Mouse (Mus musculus): ENCODE data around the gene Cda.

Gene Cda

GRCm38 (mm10) chr4:138325466-138326076 is 42.2 kb downstream of the Cda start:
- peak overlapping the region; percentile 97 for H3K4me3 ChIP-seq (replicated peaks; ENCODE audit: low read length)
- no peaks in the 10 kb centered on the region for H3K36me3 ChIP-seq (ENCODE audit: insufficient read depth, low read length)
- TF ChIP-seq CTCF (conservative IDR thresholded peaks at IDR 0.05; ENCODE audit: low read length), result no peak
- peaks cover 33% of the 10 kb centered on the region for H3K9me3 ChIP-seq (ENCODE audit: low read length)
- no peaks in the 10 kb centered on the region for H3K27me3 ChIP-seq (ENCODE audit: insufficient read depth, low read length)
- peaks cover 45% of the 10 kb centered on the region for H3K4me1 ChIP-seq (replicated peaks; ENCODE audit: low read depth, low read length)

DNA sequence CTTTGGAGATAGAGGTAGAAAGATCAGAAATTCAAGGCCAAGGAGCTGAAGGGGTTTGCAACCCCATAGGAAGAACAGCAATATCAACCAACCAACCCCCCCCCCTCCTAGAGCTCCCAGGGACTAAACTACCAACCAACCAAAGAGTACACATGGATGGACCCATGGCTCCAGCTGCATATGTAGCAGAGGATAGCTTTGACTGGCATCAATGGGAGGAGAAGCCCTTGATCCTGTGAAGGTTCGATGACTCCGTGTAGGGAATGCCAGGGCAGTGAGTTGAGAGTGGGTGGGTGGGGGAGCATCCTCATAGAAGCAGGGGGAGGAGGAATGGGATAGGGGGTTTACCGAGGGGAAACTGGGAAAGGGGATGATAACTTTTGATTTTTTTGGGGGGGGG is 43.3 kb downstream of the Cda start:
- H3K4me1 ChIP-seq (replicated peaks; ENCODE audit: low read depth, low read length), result peaks cover 43% of the 10 kb centered on the region
- H3K4me3 ChIP-seq (replicated peaks; ENCODE audit: low read length), result no peak overlapping the region
- H3K9me3 ChIP-seq (ENCODE audit: low read length), result peaks cover 29% of the 10 kb centered on the region
- no peaks in the 10 kb centered on the region for H3K27me3 ChIP-seq (ENCODE audit: insufficient read depth, low read length)
- TF ChIP-seq NANOG (IDR thresholded peaks at IDR 0.05; ENCODE audit: borderline replicate concordance, low read length) (no peak), CTCF (conservative IDR thresholded peaks at IDR 0.05; ENCODE audit: low read length) (no peak), POU5F1 (IDR thresholded peaks at IDR 0.05; ENCODE audit: borderline replicate concordance, low read length) (no peak)
- H3K36me3 ChIP-seq (ENCODE audit: insufficient read depth, low read length), result no peaks in the 10 kb centered on the region

- no peak for TF ChIP-seq CTCF (conservative IDR thresholded peaks at IDR 0.05; ENCODE audit: low read length)
- TF ChIP-seq NANOG (IDR thresholded peaks at IDR 0.05; ENCODE audit: borderline replicate concordance, low read length), result no peak
- TF ChIP-seq POU5F1 (IDR thresholded peaks at IDR 0.05; ENCODE audit: borderline replicate concordance, low read length), result no peak
- Histone ChIP-seq H3K27me3 (ENCODE audit: insufficient read depth, low read length) (no peaks in the 10 kb centered on the region), H3K9me3 (ENCODE audit: low read length) (peaks cover 22% of the 10 kb centered on the region), H3K4me3 (replicated peaks; ENCODE audit: low read length) (0 out of 2 replicates have a peak overlapping the region, but pooled peaks have one; percentile 1), H3K4me1 (replicated peaks; ENCODE audit: low read depth, low read length) (peaks cover 48% of the 10 kb centered on the region), H3K36me3 (ENCODE audit: insufficient read depth, low read length) (no peaks in the 10 kb centered on the region)
These were observed 44.0 kb downstream of the Cda start for GRCm38 (mm10) chr4:138323753-138324152.

GRCm38 (mm10) chr4:138322692-138323091 is 45.1 kb downstream of the Cda start:
- TF ChIP-seq NANOG (IDR thresholded peaks at IDR 0.05; ENCODE audit: borderline replicate concordance, low read length) (no peak), POU5F1 (IDR thresholded peaks at IDR 0.05; ENCODE audit: borderline replicate concordance, low read length) (no peak), CTCF (conservative IDR thresholded peaks at IDR 0.05; ENCODE audit: low read length) (no peak)
- no peaks in the 10 kb centered on the region for H3K36me3 ChIP-seq (ENCODE audit: insufficient read depth, low read length)
- no peak overlapping the region for H3K4me3 ChIP-seq (replicated peaks; ENCODE audit: low read length)

DNA sequence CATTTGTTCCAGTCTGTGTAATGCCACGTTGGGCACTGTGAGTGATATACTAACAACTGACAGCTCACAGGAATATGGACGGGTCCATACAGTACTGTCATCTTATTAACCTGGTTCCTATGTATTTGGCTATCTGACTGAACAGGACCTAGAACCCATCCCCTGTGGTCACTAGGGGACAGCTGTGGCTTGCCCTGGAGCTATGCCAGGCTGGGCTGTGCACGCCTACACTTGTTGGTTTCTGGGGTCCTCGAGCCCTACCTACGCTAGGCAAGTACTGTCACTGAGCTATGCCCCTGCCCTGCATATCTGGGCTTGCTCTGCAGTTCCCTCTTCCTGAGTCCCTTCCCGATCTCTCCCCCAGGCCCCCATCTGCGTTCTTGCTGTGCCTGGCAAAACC is 46.3 kb downstream of the Cda start:
- peaks cover 2% of the 10 kb centered on the region for H3K9me3 ChIP-seq (ENCODE audit: low read length)
- H3K36me3 ChIP-seq (ENCODE audit: insufficient read depth, low read length), result no peaks in the 10 kb centered on the region
- no peak for TF ChIP-seq POU5F1 (IDR thresholded peaks at IDR 0.05; ENCODE audit: borderline replicate concordance, low read length)
- TF ChIP-seq CTCF (conservative IDR thresholded peaks at IDR 0.05; ENCODE audit: low read length), result no peak
- no peak for TF ChIP-seq NANOG (IDR thresholded peaks at IDR 0.05; ENCODE audit: borderline replicate concordance, low read length)
- H3K27me3 ChIP-seq (ENCODE audit: insufficient read depth, low read length), result no peaks in the 10 kb centered on the region
- H3K4me1 ChIP-seq (replicated peaks; ENCODE audit: low read depth, low read length), result peaks cover 65% of the 10 kb centered on the region
- no peak overlapping the region for H3K4me3 ChIP-seq (replicated peaks; ENCODE audit: low read length)

More at GRCm38 (mm10) chr4:138322692-138323091, 45.1 kb downstream of the Cda start:
- peaks cover 12% of the 10 kb centered on the region for H3K9me3 ChIP-seq (ENCODE audit: low read length)
- H3K4me1 ChIP-seq (replicated peaks; ENCODE audit: low read depth, low read length), result peaks cover 58% of the 10 kb centered on the region
- H3K27me3 ChIP-seq (ENCODE audit: insufficient read depth, low read length), result no peaks in the 10 kb centered on the region

DNA sequence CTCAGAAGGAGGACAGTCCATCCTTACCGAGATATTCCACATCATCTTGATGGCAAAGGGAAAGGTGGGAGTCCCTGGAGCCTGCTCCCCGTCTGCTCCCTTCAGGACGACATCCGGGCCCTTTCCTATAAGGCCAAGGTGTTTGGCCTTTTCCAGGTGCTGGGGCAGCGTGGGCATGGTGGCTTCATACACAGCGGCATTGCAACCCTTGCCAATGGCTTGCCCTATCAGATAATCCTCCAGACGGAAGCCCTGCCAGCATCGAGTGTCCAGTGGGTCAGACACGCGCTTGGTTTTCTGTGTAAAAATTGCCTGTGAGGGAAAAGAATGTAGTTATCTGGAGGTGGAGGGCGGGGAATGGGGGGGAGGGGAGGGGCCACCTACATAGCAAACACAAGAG is 47.1 kb downstream of the Cda start:
- no peaks in the 10 kb centered on the region for H3K9me3 ChIP-seq (ENCODE audit: low read length)
- no peaks in the 10 kb centered on the region for H3K36me3 ChIP-seq (ENCODE audit: insufficient read depth, low read length)
- peaks cover 66% of the 10 kb centered on the region for H3K4me1 ChIP-seq (replicated peaks; ENCODE audit: low read depth, low read length)
- no peaks in the 10 kb centered on the region for H3K27me3 ChIP-seq (ENCODE audit: insufficient read depth, low read length)
- H3K4me3 ChIP-seq (replicated peaks; ENCODE audit: low read length), result no peak overlapping the region
- TF ChIP-seq POU5F1 (IDR thresholded peaks at IDR 0.05; ENCODE audit: borderline replicate concordance, low read length), result no peak

- Histone ChIP-seq H3K4me3 (replicated peaks; ENCODE audit: low read length) (no peak overlapping the region), H3K27me3 (ENCODE audit: insufficient read depth, low read length) (no peaks in the 10 kb centered on the region), H3K9me3 (ENCODE audit: low read length) (no peaks in the 10 kb centered on the region), H3K4me1 (replicated peaks; ENCODE audit: low read depth, low read length) (peaks cover 72% of the 10 kb centered on the region), H3K36me3 (ENCODE audit: insufficient read depth, low read length) (peaks cover 11% of the 10 kb centered on the region)
- TF ChIP-seq NANOG (IDR thresholded peaks at IDR 0.05; ENCODE audit: borderline replicate concordance, low read length) (no peak), CTCF (conservative IDR thresholded peaks at IDR 0.05; ENCODE audit: low read length) (peak; percentile 92), POU5F1 (IDR thresholded peaks at IDR 0.05; ENCODE audit: borderline replicate concordance, low read length) (no peak)
These were observed 48.3 kb downstream of the Cda start for GRCm38 (mm10) chr4:138319508-138319907.

DNA sequence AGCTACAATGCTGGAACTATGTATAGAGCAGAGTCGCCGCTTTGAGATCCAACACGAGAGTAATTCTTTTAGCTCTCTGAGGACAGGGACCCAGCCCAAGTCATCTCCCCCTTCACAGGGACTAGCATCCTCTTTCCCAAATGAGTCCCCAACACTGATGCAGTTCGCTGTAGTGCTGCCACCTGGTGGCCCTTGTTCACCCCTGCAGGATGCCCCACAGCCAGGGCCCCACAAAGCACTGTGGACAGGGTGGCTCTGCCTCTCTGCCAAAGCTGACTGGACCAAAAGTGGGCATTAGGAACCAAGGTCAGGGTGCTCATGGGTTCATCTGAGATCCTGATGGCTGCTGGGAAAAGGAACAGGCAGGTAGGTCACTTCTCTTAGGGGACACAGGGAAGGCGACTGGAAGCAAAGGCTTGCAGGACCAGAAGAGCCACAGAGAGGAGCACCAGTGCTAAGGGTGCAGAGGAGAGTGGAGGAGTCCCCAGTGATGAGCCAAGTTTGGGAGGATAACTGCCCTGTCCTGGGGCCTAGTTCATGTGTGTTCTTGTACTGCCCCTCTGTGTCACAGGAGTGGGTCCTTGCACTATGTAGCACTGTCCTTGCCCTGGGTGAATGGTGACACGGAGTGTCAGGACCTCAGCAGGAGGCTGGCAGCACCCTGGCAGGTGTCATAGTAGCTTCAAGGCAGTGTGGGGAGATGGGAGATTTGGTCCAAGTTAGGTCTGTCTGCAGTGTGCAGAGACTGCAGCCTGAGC is 49.1 kb downstream of the Cda start:
- H3K27me3 ChIP-seq (ENCODE audit: insufficient read depth, low read length), result no peaks in the 10 kb centered on the region
- peaks cover 19% of the 10 kb centered on the region for H3K36me3 ChIP-seq (ENCODE audit: insufficient read depth, low read length)
- H3K4me3 ChIP-seq (replicated peaks; ENCODE audit: low read length), result peak overlapping the region; percentile 17; the same call in 1 of the 2 replicates
- peaks cover 72% of the 10 kb centered on the region for H3K4me1 ChIP-seq (replicated peaks; ENCODE audit: low read depth, low read length)
- peak; percentile 74 for TF ChIP-seq CTCF (conservative IDR thresholded peaks at IDR 0.05; ENCODE audit: low read length)
- no peak for TF ChIP-seq POU5F1 (IDR thresholded peaks at IDR 0.05; ENCODE audit: borderline replicate concordance, low read length)
- no peaks in the 10 kb centered on the region for H3K9me3 ChIP-seq (ENCODE audit: low read length)

GRCm38 (mm10) chr4:138316369-138316768 is 51.4 kb downstream of the Cda start:
- no peak for TF ChIP-seq POU5F1 (IDR thresholded peaks at IDR 0.05; ENCODE audit: borderline replicate concordance, low read length)
- TF ChIP-seq CTCF (conservative IDR thresholded peaks at IDR 0.05; ENCODE audit: low read length), result peak; percentile 54
- no peak for TF ChIP-seq NANOG (IDR thresholded peaks at IDR 0.05; ENCODE audit: borderline replicate concordance, low read length)
- no peaks in the 10 kb centered on the region for H3K27me3 ChIP-seq (ENCODE audit: insufficient read depth, low read length)
- H3K36me3 ChIP-seq (ENCODE audit: insufficient read depth, low read length), result peaks cover 42% of the 10 kb centered on the region
- peaks cover 56% of the 10 kb centered on the region for H3K4me1 ChIP-seq (replicated peaks; ENCODE audit: low read depth, low read length)
- no peak overlapping the region for H3K4me3 ChIP-seq (replicated peaks; ENCODE audit: low read length)
- no peaks in the 10 kb centered on the region for H3K9me3 ChIP-seq (ENCODE audit: low read length)
